Mouse (Mus musculus) 3T3-L1 (cell line): ENCODE results near the gene Prickle1.

Experiments used
- DNase-seq: peaks from one replicate; pipeline ENCODE4 v3.0.0-alpha.2; 2015; ENCODE audit warnings: low read depth, low spot score

The Prickle1 gene

DNA sequence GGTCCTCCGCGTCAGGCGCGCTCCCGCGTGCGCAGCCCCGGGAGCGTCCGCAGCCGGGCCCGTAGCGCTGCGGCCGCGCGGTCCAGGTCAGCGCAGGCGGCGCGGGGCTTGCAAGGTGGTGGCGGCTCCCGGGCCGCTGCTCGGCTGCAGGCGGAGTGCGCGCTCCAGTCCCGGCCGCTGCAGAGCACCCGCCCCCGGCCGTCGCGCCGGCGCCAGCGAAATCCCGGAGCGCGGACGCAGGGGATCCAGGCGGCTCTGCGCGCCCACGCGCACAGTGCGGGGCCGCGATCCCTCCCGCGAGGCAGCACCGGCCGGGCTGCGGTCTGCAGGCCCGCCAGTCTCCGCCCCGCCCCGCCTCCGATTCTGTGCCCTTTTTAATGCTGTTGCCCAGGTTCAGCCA is at the start of gene Prickle1:
TSS of gene Prickle1 (minus strand) at position 146 of the 400 bp plus-strand sequence.
- peak; percentile 74 for DNase-seq

DNA sequence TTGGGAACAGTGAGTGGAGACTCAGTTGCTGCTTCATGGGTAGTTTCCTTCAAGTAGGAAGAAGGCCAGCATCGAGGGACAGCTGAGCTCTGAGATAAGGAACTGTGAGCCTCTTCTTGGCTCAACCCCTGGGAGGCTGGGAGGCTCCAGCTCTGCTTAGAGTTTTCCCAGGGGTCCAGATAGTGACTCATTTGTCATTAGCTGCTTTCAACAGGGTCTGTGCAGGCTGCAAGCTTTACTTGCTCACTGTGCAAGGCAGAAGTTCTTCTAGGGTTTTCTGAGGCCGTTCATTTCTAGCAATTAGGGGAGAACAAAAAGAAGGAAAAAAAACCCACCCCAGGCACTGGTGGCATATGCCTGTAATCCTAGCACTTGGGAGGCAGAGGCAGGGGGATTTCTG is 44.5 kb upstream of the Prickle1 start:
- DNase-seq: peak; percentile 75

DNA sequence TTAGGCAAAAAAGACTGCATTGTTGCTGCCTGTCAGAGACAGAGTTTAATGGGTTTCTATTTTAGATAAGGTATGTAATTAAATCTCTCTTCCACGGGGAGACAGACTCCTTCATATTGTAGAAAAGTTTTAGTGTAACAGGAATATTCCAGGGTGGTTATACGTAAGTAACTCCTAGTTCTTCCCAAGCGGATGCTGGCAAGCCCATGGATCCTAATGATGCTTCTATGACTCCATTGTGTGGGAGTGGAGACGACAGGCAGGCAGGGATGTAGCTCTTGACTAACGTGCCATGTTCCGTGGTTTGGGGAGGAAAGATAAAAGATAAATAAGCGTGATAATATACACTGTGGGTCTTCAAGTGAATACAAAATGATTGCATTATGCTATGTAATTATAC is 41.3 kb upstream of the Prickle1 start:
- DNase-seq: peak; percentile 30

DNA sequence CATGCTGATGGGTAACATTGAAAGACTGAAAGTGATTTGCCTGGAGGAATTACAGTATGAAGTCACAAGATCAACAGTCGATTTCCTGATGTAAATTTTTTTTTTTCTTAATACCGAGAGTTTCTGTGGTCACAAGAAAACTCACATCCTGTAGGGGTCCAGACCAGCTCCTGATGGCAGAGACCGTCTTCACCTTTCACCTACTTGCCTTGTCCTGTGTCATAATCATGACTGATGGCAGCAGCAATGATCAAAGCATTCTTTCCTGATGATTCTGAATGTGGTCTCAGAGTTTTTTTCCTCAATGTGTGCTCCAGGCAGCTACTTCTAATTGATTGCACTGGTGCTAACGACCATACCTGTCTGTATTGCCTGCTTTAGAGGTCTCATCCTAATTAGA is 39.9 kb upstream of the Prickle1 start:
- DNase-seq: peak; percentile 88

DNA sequence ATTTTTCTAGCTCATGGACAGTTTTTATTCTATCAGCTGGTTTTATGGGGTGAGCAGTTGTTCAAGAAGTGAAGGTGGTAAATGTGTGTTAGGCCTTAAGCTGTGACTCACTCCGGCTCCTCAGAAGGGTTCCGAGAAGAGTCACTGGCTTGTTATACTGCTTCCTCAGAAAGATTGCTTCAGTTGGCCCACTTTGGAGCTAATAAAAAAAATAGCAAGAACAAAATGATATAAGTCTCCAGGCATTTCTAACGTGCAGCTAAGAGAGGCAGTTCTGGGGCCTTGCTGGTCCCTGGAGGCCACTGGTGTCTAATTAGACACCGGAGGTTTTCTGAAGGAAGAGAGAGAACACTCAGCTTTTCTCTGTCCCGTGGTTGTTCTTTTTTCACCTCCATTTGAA is 38.8 kb upstream of the Prickle1 start:
- peak; percentile 83 for DNase-seq

DNA sequence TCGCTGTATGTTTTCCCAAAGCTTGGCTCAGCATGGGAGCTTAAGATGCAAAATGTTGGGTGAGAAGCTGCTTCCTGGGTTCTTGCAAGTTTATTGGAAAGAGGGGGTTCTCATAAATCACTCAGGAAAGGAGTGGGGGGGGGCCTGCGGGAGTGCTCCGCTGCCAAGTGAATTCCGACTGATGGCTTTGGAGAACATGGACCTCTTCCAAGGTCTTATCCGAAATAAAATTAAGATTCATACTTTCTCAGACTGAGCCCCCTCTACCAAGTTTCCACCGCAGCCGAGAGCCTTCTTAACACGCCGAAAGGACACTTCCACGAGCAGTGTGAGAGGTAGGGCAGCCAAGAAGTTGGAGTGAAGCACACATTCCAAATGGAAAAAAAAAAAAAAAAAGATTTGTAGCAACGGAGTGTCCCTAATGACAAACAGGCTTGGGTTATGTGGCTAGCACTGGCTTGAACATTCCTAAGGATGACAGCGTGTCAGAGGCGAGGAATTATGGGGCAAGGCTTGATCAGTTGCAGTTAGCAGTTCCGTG is 34.4 kb upstream of the Prickle1 start:
- DNase-seq: peak; percentile 30

DNA sequence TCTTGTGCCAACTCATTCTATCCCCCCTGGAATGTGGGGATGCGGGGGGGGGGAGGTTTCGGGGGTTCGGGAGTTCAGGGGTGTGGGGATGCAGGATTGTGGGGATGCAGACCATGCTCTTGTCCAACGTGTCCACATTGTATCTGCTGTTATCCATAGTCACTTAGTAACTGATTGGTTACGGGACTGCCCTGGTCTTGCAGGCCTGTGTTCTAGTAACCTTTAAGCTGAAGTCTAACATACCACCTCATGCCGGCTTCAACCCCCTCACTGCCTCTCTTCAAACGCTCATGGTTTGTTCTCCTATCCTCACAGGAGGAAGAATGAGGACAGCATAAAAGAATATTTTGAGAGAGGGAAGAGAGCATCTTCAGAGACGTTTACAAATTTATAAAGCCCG is 33.5 kb upstream of the Prickle1 start:
- no peak for DNase-seq

DNA sequence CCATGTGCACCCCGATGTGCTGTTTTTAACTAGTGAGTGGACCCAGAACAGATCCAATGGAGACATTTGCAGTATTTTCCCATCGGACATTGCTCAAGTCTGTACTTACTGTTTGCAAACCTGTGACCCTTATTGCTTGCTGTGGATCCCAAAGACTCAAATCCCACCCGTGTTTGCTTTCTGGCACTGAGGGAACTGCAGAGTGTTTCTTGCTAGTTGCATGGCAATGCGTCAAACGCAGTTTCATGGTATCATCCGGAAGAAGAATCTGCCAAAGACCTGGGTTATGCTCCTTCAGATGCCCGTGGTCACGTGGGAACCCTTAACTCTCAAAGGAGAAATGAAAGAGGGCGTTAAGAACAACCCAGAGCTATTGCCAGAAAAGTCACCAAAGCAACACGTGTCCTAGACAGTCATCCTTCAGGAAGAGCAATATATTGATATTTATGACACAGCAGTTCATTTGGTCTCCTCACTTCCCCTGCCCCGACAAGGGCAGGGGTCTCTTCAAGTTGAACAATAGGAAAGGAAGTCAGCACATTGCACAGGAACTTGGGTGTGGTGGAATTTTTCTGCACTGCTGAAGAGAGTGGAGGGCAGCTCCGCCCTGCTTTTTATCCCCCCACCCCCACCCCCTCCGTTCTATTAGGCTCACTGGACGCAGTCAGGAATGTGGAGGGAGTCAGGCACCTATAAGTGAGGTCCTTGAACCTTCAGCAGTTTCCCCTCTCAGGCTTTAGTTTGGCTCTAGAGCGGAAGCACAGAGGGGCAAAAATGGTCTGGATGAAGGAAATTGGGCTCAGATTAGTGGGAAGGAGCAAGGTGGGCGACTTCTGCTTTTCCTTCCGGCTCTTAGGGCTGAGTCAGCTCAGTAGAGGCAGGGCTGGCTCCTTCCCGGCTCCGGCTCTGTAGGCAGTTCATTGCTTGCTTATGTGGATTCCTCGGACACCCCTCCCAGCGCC is 32.4 kb upstream of the Prickle1 start:
- DNase-seq: no peak

DNA sequence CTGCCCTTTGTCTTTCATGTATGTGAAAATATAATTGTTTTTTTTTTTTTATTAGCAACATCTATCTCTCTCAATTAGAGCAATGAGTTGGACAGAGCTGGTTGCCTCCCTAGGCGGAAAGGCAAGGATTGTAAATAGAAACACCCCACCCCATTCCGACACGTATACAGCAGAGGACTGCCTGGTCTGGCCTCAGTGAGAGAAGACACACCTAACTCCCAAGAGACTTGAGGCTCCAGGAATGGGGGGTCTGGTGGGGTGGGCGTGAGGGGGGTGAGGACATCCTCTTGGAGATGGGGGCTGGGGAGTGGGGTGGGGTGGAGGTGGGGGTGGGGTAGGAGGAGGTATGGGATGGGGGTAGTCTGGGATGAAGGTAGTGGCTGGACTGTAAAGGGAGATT is 23.9 kb upstream of the Prickle1 start:
- DNase-seq: no peak

DNA sequence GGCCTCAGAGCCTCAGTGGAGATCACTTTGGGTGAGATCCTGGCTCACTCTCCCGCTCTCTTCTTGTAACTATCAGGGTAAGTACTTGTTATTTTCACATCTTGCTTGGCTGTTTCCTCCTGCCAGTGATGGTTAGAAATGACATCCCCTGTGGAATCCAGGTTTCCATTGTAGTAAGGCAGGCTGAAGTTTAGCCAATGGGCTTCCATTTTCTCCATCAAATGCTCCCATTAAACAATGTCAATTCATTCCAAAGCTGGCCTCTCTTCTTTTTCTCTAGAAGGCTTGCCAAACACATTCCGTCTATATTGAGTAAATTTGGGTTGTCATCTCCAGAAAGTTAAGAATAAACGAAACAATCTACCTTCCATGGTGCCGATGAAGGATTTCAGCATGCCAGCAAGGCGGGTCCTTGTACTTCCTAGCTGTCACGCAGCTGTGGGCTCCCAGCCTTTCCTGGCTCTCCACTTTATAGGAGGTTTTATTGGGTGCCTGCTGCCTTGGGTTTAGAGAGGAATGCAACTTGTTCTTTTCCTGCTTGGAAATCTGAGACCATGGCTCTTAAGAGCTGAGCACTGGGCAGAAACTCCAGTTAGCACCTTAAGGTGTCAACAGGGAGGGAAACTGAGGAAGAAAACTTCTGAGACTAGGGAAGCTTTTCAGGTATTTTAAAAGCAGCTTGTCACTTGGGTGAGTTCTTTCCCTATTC is 22.9 kb upstream of the Prickle1 start:
- DNase-seq: no peak

DNA sequence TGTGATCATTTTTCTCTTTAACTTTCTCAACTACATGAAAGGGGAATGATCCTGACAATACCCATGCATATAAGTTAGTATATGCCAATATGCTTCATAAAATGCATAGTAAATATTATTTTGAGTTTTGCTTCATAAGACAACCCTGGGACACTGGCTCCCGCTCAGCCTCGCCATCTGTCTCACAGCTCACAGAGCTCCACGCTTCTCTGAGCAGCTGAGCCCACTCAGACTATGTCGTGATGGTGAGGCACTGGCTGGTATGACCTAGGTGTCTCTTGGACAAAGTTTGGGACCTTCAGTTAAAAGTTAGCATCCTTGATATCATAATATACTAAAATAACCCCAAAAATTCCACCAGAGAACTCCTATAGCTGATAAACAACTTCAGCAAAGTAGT is 20.6 kb upstream of the Prickle1 start:
- no peak for DNase-seq

DNA sequence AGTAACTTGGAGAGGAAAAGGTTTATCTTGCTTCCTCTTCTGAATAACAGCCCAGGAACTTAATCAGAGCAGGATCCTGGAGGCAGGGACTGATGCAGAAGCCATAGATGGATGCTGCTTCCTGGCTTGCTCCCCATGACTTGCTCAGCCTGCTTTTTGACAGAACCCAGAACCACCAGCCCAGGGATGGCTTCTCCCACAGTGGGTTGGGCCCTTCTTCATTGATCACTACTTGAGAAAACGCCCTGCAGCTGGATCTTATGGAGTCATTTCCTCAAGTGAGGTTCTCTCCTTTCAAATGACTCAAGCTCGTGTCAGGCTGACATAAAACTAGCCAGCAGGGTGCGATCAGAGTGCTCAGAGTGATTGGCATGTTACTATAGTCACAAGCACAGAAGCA is 19.3 kb upstream of the Prickle1 start:
- DNase-seq: no peak

DNA sequence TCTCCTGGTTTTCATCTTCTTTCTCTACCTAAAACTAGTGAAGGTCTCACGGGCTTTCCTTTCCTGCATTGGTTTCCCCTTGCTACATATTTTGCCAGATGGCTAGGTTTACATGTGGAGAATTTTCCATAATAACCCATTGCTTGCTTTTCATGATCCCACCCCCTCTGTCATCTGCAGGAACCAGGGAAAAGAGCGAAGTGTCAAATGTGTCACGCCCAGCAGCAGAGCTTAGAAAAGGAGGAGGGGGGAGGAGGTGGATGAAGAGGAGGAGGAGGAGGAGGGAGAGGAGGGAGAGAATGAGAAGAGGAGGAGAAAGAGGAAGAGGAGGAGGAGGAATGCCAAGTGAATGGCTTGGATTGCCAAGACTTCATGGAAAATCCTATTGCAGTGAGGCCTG is 17.9 kb upstream of the Prickle1 start:
- DNase-seq: no peak

DNA sequence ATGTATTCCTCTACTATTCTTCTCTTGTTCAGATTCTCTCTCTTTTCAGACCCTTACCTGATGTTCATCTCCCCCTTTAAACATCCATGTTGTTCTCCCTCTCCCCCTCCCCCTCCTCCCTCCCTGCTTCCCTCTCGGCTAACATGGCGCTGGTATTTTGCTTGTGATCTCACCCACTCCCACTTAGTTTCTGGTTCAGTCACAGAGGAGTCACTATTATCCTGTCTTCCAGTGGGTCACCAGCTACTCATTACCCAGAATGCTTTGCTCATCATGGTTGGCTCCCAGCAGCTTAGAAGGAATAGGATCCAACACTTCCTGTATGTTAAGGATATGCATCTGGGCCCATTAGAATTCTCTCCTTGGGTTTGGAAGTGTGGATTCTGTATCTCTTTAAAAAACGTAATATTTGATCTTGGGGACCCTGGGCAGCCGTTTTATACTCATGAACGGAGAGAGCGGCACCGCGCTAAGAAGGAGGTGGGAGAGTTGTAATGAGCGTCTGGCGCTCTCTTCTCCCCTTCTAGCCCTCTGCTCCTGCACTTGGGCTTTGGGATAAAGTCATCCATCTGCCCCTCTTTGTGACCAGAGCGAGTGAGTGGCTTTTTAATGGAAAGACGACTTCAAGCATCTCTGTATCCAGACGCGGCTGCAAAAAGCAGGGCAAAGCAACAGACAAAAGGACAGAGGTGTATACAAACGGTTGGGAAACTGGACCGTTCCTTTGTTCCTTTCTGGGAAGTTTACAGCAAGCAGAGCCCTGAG is 16.0 kb upstream of the Prickle1 start:
- DNase-seq: no peak

DNA sequence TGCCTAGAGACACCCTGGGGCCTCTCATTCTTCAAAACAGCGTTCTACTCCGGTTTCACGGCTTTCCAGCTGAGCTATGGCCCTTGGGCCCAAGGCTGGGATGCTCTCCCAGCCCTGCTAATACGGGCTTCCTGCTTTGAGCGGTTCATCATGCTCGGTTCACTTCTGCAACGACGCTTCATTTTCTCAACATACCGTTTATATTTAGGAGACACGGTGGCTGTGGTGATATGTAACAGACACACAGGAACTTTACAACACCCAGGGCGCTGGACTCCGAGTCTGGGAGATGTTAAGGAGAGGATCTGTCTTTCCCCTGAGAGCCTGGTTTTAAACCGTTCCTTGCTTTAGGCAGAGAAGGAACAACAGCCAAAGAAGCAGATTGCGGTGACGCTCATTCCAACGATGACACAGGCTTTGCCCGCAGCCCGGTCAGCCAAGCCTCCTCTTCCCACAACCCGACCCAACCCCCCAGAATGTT is 15.1 kb upstream of the Prickle1 start:
- no peak for DNase-seq

DNA sequence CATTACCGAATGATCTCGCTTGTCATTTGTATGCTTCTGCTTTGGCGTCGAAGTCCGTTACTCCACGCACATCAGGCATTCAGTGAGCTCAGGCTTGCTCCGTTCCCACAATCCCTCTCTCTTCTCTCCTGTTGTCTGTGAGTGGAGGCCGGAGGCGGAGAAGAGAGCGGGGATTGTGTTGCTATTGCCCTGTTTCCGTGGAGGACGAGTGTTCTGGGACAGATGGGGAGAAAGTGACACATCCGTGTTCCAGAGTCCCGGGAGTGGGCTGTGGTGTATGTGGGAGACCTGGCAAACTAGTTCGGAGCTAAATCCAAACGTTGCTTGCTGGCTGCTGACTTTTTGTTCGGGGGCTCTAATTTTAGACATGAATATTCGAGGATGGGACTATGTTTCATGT is 14.6 kb upstream of the Prickle1 start:
- no peak for DNase-seq

DNA sequence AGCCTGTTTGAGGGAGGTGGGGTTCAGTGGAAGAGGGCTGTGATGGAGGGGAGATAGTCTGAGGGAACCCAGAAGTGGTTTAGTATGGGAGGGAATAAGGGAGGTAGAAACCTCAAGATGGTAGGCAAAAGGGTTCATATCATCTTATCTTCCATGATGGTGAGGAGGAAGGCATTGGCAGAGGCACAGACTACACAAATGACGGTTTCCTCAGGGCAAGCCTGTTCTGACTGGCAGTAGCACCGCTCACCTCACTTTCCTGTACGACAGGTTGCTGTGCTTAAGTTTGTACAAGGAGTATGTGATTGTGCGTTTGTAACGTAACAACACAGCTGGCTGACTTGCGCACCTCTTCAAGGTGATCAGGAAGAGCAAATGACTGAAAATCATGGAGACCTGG is 7.2 kb upstream of the Prickle1 start:
- no peak for DNase-seq

DNA sequence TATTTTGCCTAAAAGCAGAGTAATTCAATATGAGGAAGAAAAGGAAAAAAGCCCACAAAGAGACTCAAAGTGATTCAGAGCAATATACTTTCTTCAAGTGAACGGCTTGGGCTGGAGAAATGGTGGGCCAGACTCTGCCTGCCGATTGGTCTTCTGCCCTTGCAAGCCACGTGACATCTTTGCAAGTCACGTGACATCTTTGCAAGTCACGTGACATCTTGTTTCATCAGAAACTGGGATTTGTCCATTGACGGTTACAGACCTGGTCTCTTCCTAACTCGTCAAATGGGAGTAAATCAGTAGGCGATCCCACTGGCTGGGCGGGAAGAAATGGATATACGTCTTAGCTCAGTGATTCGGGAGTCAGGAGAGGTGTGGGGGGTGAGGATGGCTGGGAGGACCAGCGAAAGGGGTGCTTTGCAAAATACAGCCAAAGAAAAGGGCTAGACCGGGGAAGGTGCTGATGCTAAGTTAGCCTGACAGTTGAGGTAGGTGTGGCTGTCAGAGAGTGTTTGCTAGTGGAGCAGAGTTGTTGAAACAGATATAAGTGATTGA is 5.8 kb upstream of the Prickle1 start:
- no peak for DNase-seq

DNA sequence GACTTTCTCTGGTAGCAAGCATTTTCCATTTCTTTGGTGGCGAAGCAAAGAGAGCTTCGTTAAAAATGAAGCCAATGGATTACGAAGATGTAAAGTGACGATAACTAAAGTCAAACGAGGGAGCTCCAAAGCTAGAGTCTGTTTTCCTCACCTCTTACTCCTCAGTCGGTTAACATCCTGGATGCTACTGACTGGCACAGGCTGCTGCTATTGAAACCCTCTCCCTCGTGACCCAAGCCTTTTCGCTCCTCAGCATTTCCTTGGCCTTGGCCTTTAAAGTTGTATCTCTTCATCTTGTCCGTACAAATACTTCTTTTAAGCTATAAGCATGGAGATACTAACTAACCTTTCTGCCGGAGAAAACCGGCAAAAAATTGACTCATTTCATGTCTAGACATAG is 1.3 kb upstream of the Prickle1 start:
- DNase-seq: no peak

DNA sequence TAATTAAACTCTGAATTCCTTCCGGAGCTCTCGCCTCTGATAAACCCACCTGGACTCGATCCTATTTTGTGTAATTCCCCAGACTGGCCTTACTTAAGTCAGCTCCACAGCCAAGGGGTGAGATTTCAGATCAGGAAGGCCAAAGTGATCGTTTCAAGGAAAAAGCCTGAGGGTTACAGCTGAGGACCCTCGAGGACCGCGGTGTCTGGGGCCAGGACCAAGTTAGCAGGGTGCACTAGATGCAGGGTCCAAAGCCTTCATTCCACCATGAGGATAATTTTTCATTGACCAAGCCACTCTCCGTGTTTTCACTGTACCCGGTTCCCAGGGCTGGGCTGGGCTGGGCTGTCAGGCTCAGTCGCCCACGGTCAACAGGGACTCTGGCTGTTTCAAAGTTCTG is 594 bp upstream of the Prickle1 start:
- peak; percentile 75 for DNase-seq
